Mouse (Mus musculus) limb, embryonic 13.5 days (tissue): ENCODE data around the gene Gm10945. TPM values are rescaled to one million over a fixed set of nuclear protein-coding genes. Genes with fewer than 3 reads are reported as not detected.

Source experiments
- ATAC-seq: fragments of 200-750 bp; cut with Nextera tagmentation; 2 replicates; pipeline ENCODE4 v1.8.0; 2017; ENCODE audit warnings: low read depth, moderate number of reproducible peaks, moderate TSS enrichment; ENCODE audit not compliant: low FRiP score
- H3K27ac ChIP-seq: fragments of 300-500 bp; sonication (generic); 2 replicates; pipeline ENCODE4 v1.5.1; 2015; ENCODE audit warnings: inconsistent platforms, mild to moderate bottlenecking, moderate library complexity
- H3K27me3 ChIP-seq: fragments of 300-500 bp; sonication (generic); 2 replicates; pipeline ENCODE4 v1.6.1; 2015; ENCODE audit warnings: mild to moderate bottlenecking, inconsistent platforms
- H3K36me3 ChIP-seq: fragments of 300-500 bp; sonication (generic); 2 replicates; pipeline ENCODE4 v1.6.1; 2015; ENCODE audit warnings: inconsistent platforms, mild to moderate bottlenecking, moderate library complexity
- H3K4me1 ChIP-seq: fragments of 300-500 bp; sonication (generic); 2 replicates; pipeline ENCODE4 v1.6.1; 2015; ENCODE audit warnings: inconsistent platforms
- H3K4me2 ChIP-seq: fragments of 300-500 bp; sonication (generic); replicated peaks from 2 replicates; pipeline ENCODE4 v1.6.1; 2015; ENCODE audit warnings: inconsistent platforms, mild to moderate bottlenecking, moderate library complexity
- H3K4me3 ChIP-seq: fragments of 300-500 bp; sonication (generic); 2 replicates; pipeline ENCODE4 v1.5.1; 2015; ENCODE audit warnings: moderate library complexity, mild to moderate bottlenecking, inconsistent platforms
- H3K9ac ChIP-seq: fragments of 300-500 bp; sonication (generic); 2 replicates; pipeline ENCODE4 v1.6.1; 2015; ENCODE audit warnings: mild to moderate bottlenecking, inconsistent platforms
- H3K9me3 ChIP-seq: fragments of 300-500 bp; sonication (generic); 2 replicates; pipeline ENCODE4 v1.6.1; 2016; ENCODE audit warnings: inconsistent platforms
- WGBS: fragments of 180-500 bp; shearing (Covaris S2); methylation state at CpG from one replicate; pipeline ENCODE4 v1.1.7; 2015; 5-methylcytosine and 5-hydroxymethylcytosine counted together
- polyA plus RNA-seq: library from polyadenylated mRNA; unstranded; fragments of >200 nt; fragmentation: Nextera tagmentation; extraction: Ambion mirVana; gene quantifications from 2 replicates; pipeline ENCODE4 v1.2.1, GENCODE M21; 2015

Gm10945 gene
- not detected in 2 replicates for polyA plus RNA-seq

- Histone ChIP-seq H3K4me1 (no peaks in the 10 kb centered on the region), H3K4me3 (no peak within 1 kb of the TSS), H3K4me2 (no peak within 1 kb of the TSS), H3K36me3 (no peaks in the 10 kb centered on the region), H3K9me3 (no peaks in the 10 kb centered on the region), H3K9ac (no peak within 1 kb of the TSS), H3K27ac (no peak within 1 kb of the TSS), H3K27me3 (no peaks in the 10 kb centered on the region)
- 87% methylated on average over 2 of the region's 2 CpGs for WGBS
- no peak for ATAC-seq
Observed at GRCm38 (mm10) chr10:6761287-6761811, at the start of gene Gm10945. Gene Gm10945, minus strand, starts transcription at chr10:6761761.

GRCm38 (mm10) chr10:6790226-6790625, 28.7 kb upstream of the Gm10945 start:
- ATAC-seq = no peak
- Histone ChIP-seq H3K4me2 (no peak overlapping the region), H3K27me3 (0 out of 2 replicates have a peak, but pooled peaks cover 8% of the 10 kb centered on the region), H3K27ac (no peak overlapping the region), H3K9me3 (no peaks in the 10 kb centered on the region), H3K36me3 (no peaks in the 10 kb centered on the region), H3K4me3 (no peak overlapping the region), H3K9ac (no peak overlapping the region), H3K4me1 (no peaks in the 10 kb centered on the region)

GRCm38 (mm10) chr10:6788517-6789237, 27.1 kb upstream of the Gm10945 start:
- H3K9me3 ChIP-seq = no peaks in the 10 kb centered on the region
- no peaks in the 10 kb centered on the region for H3K4me1 ChIP-seq
- 4% methylated on average over 25 of the region's 25 CpGs for WGBS
- peak; percentile 75 for ATAC-seq
- no peaks in the 10 kb centered on the region for H3K36me3 ChIP-seq
- H3K27ac ChIP-seq = no peak overlapping the region
- 0 out of 2 replicates have a peak, but pooled peaks cover 8% of the 10 kb centered on the region for H3K27me3 ChIP-seq
- H3K9ac ChIP-seq = no peak overlapping the region
- H3K4me3 ChIP-seq = no peak overlapping the region
- no peak overlapping the region for H3K4me2 ChIP-seq

GRCm38 (mm10) chr10:6758206-6758605, 3.4 kb downstream of the Gm10945 start, which contains the start of gene Oprm1:
Gene Oprm1, plus strand, starts transcription at chr10:6758506.
- no peaks in the 10 kb centered on the region for H3K27me3 ChIP-seq
- no peak within 1 kb of the TSS for H3K4me3 ChIP-seq
- WGBS = 90% methylated on average over 3 of the region's 3 CpGs
- H3K4me2 ChIP-seq = no peak within 1 kb of the TSS
- no peak within 1 kb of the TSS for H3K9ac ChIP-seq
- no peaks in the 10 kb centered on the region for H3K4me1 ChIP-seq
- no peaks in the 10 kb centered on the region for H3K36me3 ChIP-seq
- no peak within 1 kb of the TSS for H3K27ac ChIP-seq
- no peaks in the 10 kb centered on the region for H3K9me3 ChIP-seq
- no peak for ATAC-seq

GRCm38 (mm10) chr10:6753375-6753774, 8.2 kb downstream of the Gm10945 start:
- Histone ChIP-seq H3K27me3 (no peaks in the 10 kb centered on the region), H3K4me3 (no peak overlapping the region), H3K9me3 (no peaks in the 10 kb centered on the region), H3K27ac (no peak overlapping the region), H3K36me3 (no peaks in the 10 kb centered on the region), H3K4me1 (no peaks in the 10 kb centered on the region), H3K4me2 (no peak overlapping the region), H3K9ac (no peak overlapping the region)
- no peak for ATAC-seq
- WGBS = 83% methylated on average over 5 of the region's 5 CpGs

- Histone ChIP-seq H3K27ac (no peak overlapping the region), H3K4me2 (no peak overlapping the region), H3K36me3 (no peaks in the 10 kb centered on the region), H3K4me3 (no peak overlapping the region), H3K27me3 (no peaks in the 10 kb centered on the region), H3K4me1 (no peaks in the 10 kb centered on the region), H3K9ac (no peak overlapping the region), H3K9me3 (no peaks in the 10 kb centered on the region)
- ATAC-seq = no peak
- WGBS = 90% methylated on average over 3 of the region's 3 CpGs
Observed at GRCm38 (mm10) chr10:6728469-6728868, 33.1 kb downstream of the Gm10945 start.

GRCm38 (mm10) chr10:6723765-6724164, 37.8 kb downstream of the Gm10945 start:
- Histone ChIP-seq H3K36me3 (no peaks in the 10 kb centered on the region), H3K4me1 (no peaks in the 10 kb centered on the region), H3K9ac (no peak overlapping the region), H3K27me3 (no peaks in the 10 kb centered on the region), H3K27ac (no peak overlapping the region), H3K4me3 (no peak overlapping the region), H3K4me2 (no peak overlapping the region), H3K9me3 (no peaks in the 10 kb centered on the region)
- no peak for ATAC-seq
- 58% methylated on average over 1 of the region's 1 CpGs for WGBS

GRCm38 (mm10) chr10:6717181-6717948, 44.2 kb downstream of the Gm10945 start:
- WGBS = 74% methylated on average over 4 of the region's 4 CpGs
- H3K9ac ChIP-seq = no peak overlapping the region
- no peak for ATAC-seq
- no peak overlapping the region for H3K4me2 ChIP-seq
- H3K4me3 ChIP-seq = no peak overlapping the region
- no peak overlapping the region for H3K27ac ChIP-seq
- no peaks in the 10 kb centered on the region for H3K36me3 ChIP-seq
- no peaks in the 10 kb centered on the region for H3K27me3 ChIP-seq
- H3K9me3 ChIP-seq = no peaks in the 10 kb centered on the region
- H3K4me1 ChIP-seq = no peaks in the 10 kb centered on the region

- no peak for ATAC-seq
- Histone ChIP-seq H3K4me1 (no peaks in the 10 kb centered on the region), H3K4me3 (no peak overlapping the region), H3K4me2 (no peak overlapping the region), H3K9ac (no peak overlapping the region), H3K27me3 (no peaks in the 10 kb centered on the region), H3K36me3 (no peaks in the 10 kb centered on the region), H3K27ac (no peak overlapping the region), H3K9me3 (no peaks in the 10 kb centered on the region)
- 82% methylated on average over 1 of the region's 1 CpGs for WGBS
Observed at GRCm38 (mm10) chr10:6705226-6705885, 56.2 kb downstream of the Gm10945 start.

- no peak for ATAC-seq
- WGBS = 53% methylated on average over 13 of the region's 13 CpGs
- Histone ChIP-seq H3K9ac (no peak overlapping the region), H3K27ac (no peak overlapping the region), H3K4me1 (no peaks in the 10 kb centered on the region), H3K36me3 (no peaks in the 10 kb centered on the region), H3K4me2 (no peak overlapping the region), H3K9me3 (no peaks in the 10 kb centered on the region), H3K27me3 (no peaks in the 10 kb centered on the region), H3K4me3 (no peak overlapping the region)
Observed at GRCm38 (mm10) chr10:6694218-6694850, 67.2 kb downstream of the Gm10945 start.
